16 mouse cellular contexts compared by ENCODE assay signal in genomic region chr2:32218541-32219334, GRCm38 (mm10). TPM values are rescaled to one million over a fixed set of nuclear protein-coding genes. Genes with fewer than 3 reads are reported as not detected.
DNase-seq lines count a peak whose midpoint lies in the region; ATAC-seq and TF ChIP-seq lines count a peak whose summit lies in the region.
"Had no signal": no experiment of that assay in that cellular context is flagged by ENCODE, and none has a peak within 500 bp of the region (broad histone marks: within the 10 kb centered on the region; RNA-seq: fewer than 3 reads in every experiment).

No protein-coding gene starts in this region.

- H3K4me2 ChIP-seq in kidney, embryonic 15.5 days = no peak overlapping the region
- H3K4me2 ChIP-seq: hindbrain, embryonic 14.5 days; liver, embryonic 15.5 days had no signal

- no peak for TF ChIP-seq CTCF in kidney, adult 2 months (conservative IDR thresholded peaks at IDR 0.05; ENCODE audit: insufficient read depth, insufficient read length, low read depth, low read length)

- 63% methylated on average over 11 of the region's 11 CpGs for WGBS in kidney, adult 2 months
- 87% methylated on average over 11 of the region's 11 CpGs for WGBS in kidney, embryonic 15.5 days

- 0 out of 2 replicates have a peak, but pooled peaks have one; percentile 39 for ATAC-seq in frontal cortex, adult (ENCODE audit: low TSS enrichment)
- ATAC-seq in kidney, embryonic 15.5 days (replicated peaks; ENCODE audit: low FRiP score) = no peak
- ATAC-seq: forebrain, postnatal 0 days had no signal

- peak overlapping the region; percentile 82 for H3K27ac ChIP-seq in kidney, adult 2 months (ENCODE audit: insufficient read depth, low read depth, low read length)
- no peak overlapping the region for H3K27ac ChIP-seq in kidney, embryonic 15.5 days
- H3K27ac ChIP-seq: hindbrain, embryonic 14.5 days; liver, embryonic 15.5 days had no signal

- peaks cover 2% of the 10 kb centered on the region; the same call in 1 of the 2 replicates for H3K4me1 ChIP-seq in kidney, adult 2 months (ENCODE audit: control insufficient read depth, insufficient read depth, low read length)
- H3K4me1 ChIP-seq in kidney, embryonic 15.5 days = no peaks in the 10 kb centered on the region
- H3K4me1 ChIP-seq: liver, embryonic 15.5 days had no signal

- no peaks in the 10 kb centered on the region for H3K9me3 ChIP-seq in kidney, embryonic 15.5 days (replicated peaks)
- H3K9me3 ChIP-seq: liver, embryonic 15.5 days had no signal

- H3K36me3 ChIP-seq in kidney, adult 2 months (ENCODE audit: control insufficient read depth, insufficient read depth, low read length) = peaks cover 3% of the 10 kb centered on the region
- H3K36me3 ChIP-seq in kidney, embryonic 15.5 days = peaks cover 100% of the 10 kb centered on the region

- H3K9ac ChIP-seq in kidney, embryonic 15.5 days = no peak overlapping the region
- H3K9ac ChIP-seq: forebrain, postnatal 0 days; hindbrain, embryonic 14.5 days; liver, embryonic 15.5 days had no signal

- H3K27me3 ChIP-seq in kidney, adult 2 months (replicated peaks; ENCODE audit: control insufficient read depth, insufficient read depth, low read length) = no peaks in the 10 kb centered on the region
- no peaks in the 10 kb centered on the region for H3K27me3 ChIP-seq in kidney, embryonic 15.5 days
- H3K27me3 ChIP-seq: liver, embryonic 15.5 days had no signal

- peak; percentile 43 for DNase-seq in adrenal gland, postnatal 14 days
- no peak for DNase-seq in adrenal gland, postnatal 4 days (ENCODE audit: low spot score in 2 of 2)
- DNase-seq in frontal cortex, postnatal 10 days (ENCODE audit: low spot score in 2 of 2) = no peak
- peak; percentile 89 for DNase-seq in kidney, adult 2 months
- DNase-seq in kidney, postnatal 10 days = peak; percentile 51
- DNase-seq in ovary, postnatal 10 days (ENCODE audit: low spot score) = no peak
- DNase-seq: forebrain, postnatal 0 days; gastrocnemius, postnatal 25 days; lung, postnatal 10 days; right cerebral cortex, postnatal 4 days; thymus, adult 18-20 months had no signal

- no peak for TF ChIP-seq POLR2A in kidney, adult 2 months (IDR thresholded peaks at IDR 0.05; ENCODE audit: low read depth, low read length)

- peak overlapping the region; percentile 23; the same call in 1 of the 2 replicates for H3K4me3 ChIP-seq in kidney, adult 2 months (ENCODE audit: insufficient read depth, low read depth, low read length)
- no peak overlapping the region for H3K4me3 ChIP-seq in kidney, embryonic 15.5 days (replicated peaks)
- H3K4me3 ChIP-seq: erythroblast, embryonic 14.5 days; liver, embryonic 15.5 days had no signal

RNA-seq across cellular contexts. Expression of gene Pomt1, which starts 17.7 kb away (rescaled TPM):
- 29.2 and 32.4 TPM in 2 replicates for total RNA-seq in adrenal gland, postnatal 14 days (2021)
- 10 to 100 TPM; 36.7 to 40.4 TPM for total RNA-seq in adrenal gland, postnatal 4 days (2021)
- polyA plus RNA-seq in kidney, adult 2 months (2012; rRNA removed) = 30.2 and 37.2 TPM in 2 replicates
- polyA plus RNA-seq in kidney, embryonic 15.5 days (2015; fragmentation: Nextera tagmentation; extraction: Ambion mirVana) = 28.7 and 31.6 TPM in 2 replicates

RNA-seq across cellular contexts. Expression of gene Uck1, which starts 41.2 kb away (rescaled TPM):
- total RNA-seq in adrenal gland, postnatal 14 days (2021) = 132 and 137 TPM in 2 replicates
- 10 to 100 TPM; 88.3 to 98.2 TPM for total RNA-seq in adrenal gland, postnatal 4 days (2021)
- polyA plus RNA-seq in kidney, adult 2 months (2012; rRNA removed) = 134 and 147 TPM in 2 replicates
- 72.2 and 74.5 TPM in 2 replicates for polyA plus RNA-seq in kidney, embryonic 15.5 days (2015; fragmentation: Nextera tagmentation; extraction: Ambion mirVana)

Comparison
In these comparisons a context has a peak if more than half of its experiments do, and no peak if none do; other contexts are left out.
1. DNase-seq: peak in adrenal gland, postnatal 14 days (single experiment), kidney, adult 2 months (single experiment) and kidney, postnatal 10 days (single experiment); none in adrenal gland, postnatal 4 days (0 of 2), frontal cortex, postnatal 10 days (0 of 2) and ovary, postnatal 10 days (single experiment).